Mouse (Mus musculus) kidney, embryonic 15.5 days (tissue): ENCODE data around the gene Igfbp2. TPM values are rescaled to one million over a fixed set of nuclear protein-coding genes. Genes with fewer than 3 reads are reported as not detected.

Experiments
- ATAC-seq: fragments of 200-750 bp; cut with Nextera tagmentation; replicated peaks from 2 replicates; pipeline ENCODE4 v1.8.0; 2017; ENCODE audit warnings: moderate TSS enrichment; ENCODE audit not compliant: low FRiP score
- H3K27ac ChIP-seq: fragments of 300-500 bp; sonication (generic); 2 replicates; pipeline ENCODE4 v1.5.1; 2015; ENCODE audit warnings: mild to moderate bottlenecking, inconsistent platforms
- H3K27me3 ChIP-seq: fragments of 300-500 bp; sonication (generic); 2 replicates; pipeline ENCODE4 v1.6.1; 2015; ENCODE audit warnings: inconsistent platforms
- H3K36me3 ChIP-seq: fragments of 300-500 bp; sonication (generic); 2 replicates; pipeline ENCODE4 v1.6.1; 2015; ENCODE audit warnings: inconsistent platforms
- H3K4me1 ChIP-seq: fragments of 300-500 bp; sonication (generic); 2 replicates; pipeline ENCODE4 v1.6.1; 2015; ENCODE audit warnings: inconsistent platforms
- H3K4me2 ChIP-seq: fragments of 300-500 bp; sonication (generic); 2 replicates; pipeline ENCODE4 v1.6.1; 2015; ENCODE audit warnings: moderate library complexity, mild to moderate bottlenecking, inconsistent platforms
- H3K4me3 ChIP-seq: fragments of 300-500 bp; sonication (generic); replicated peaks from 2 replicates; pipeline ENCODE4 v1.5.1; 2015; ENCODE audit warnings: mild to moderate bottlenecking, inconsistent platforms
- H3K9ac ChIP-seq: fragments of 300-500 bp; sonication (generic); 2 replicates; pipeline ENCODE4 v1.6.1; 2015; ENCODE audit warnings: mild to moderate bottlenecking, inconsistent platforms
- H3K9me3 ChIP-seq: fragments of 300-500 bp; sonication (generic); replicated peaks from 2 replicates; pipeline ENCODE4 v1.6.1; 2016; ENCODE audit warnings: inconsistent platforms
- WGBS: fragments of 180-500 bp; shearing (Covaris S2); methylation state at CpG from one replicate; pipeline ENCODE4 v1.1.7; 2015; ENCODE audit warnings: mixed read lengths; 5-methylcytosine and 5-hydroxymethylcytosine counted together
- polyA plus RNA-seq: library from polyadenylated mRNA; unstranded; fragments of >200 nt; fragmentation: Nextera tagmentation; extraction: Ambion mirVana; gene quantifications from 2 replicates; pipeline ENCODE4 v1.2.1, GENCODE M21; 2015

Igfbp2 gene
- 138 and 150 TPM in 2 replicates for polyA plus RNA-seq

DNA sequence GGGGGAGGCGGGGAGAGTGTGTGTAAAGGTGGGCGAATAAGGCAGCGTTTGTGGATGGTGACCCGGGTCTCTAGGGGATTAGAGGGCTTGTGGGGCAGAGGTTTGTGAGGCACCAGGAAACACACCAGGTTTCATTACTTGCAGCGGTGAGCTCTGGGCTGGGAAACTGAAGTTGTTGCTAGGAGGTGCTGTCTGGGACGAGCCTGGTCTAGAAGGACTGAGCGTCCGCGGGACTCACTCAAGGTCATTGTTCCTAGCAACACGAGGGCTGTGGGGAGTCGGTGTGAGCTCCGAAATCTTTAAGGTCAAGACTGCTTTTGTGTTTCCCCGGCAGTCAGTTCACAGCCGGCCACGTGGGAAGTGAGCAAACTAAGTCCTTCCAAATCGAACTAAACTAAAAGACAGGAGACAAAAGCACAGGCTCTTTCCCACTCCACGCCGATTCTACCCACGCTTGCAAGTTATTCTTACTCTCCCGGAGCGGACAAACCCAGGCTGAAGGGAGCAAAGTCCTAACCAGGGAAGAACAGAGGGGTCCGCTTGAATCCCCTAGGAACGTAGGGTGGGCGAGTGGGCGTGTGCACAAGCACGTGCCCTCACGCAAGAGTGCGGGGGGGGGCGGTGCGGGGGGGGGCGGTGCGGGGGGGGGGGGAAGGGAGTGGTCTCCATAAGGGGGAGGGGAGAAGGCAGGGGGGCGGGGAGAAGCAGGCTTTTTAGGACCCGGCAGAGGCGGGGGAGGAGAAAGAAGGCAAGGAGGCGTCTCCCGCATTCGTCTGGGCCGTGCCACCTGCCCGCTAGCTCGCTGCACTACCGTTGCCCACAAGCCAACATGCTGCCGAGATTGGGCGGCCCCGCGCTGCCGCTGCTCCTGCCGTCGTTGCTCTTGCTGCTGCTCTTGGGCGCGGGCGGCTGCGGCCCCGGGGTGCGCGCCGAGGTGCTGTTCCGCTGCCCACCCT is at the start of gene Igfbp2:
Igfbp2 (plus strand) TSS at position 753 of the 956 bp plus-strand sequence.
- H3K36me3 ChIP-seq = no peaks in the 10 kb centered on the region
- no peaks in the 10 kb centered on the region for H3K27me3 ChIP-seq
- ATAC-seq = peak; percentile 61
- peak within 1 kb of the TSS; percentile 96 for H3K4me2 ChIP-seq
- H3K9me3 ChIP-seq = no peaks in the 10 kb centered on the region
- peak within 1 kb of the TSS; percentile 54 for H3K9ac ChIP-seq
- peak within 1 kb of the TSS; percentile 61 for H3K4me3 ChIP-seq
- WGBS = under 1% methylated on average over 50 of the region's 58 CpGs
- peaks cover 47% of the 10 kb centered on the region for H3K4me1 ChIP-seq
- peak within 1 kb of the TSS; percentile 66 for H3K27ac ChIP-seq

- no peak overlapping the region for H3K27ac ChIP-seq
- 41% methylated on average over 6 of the region's 6 CpGs for WGBS
Measured at GRCm38 (mm10) chr1:72778789-72779188, 45.5 kb upstream of the Igfbp2 start.

GRCm38 (mm10) chr1:72780720-72781119 is 43.6 kb upstream of the Igfbp2 start:
- Histone ChIP-seq H3K4me1 (peaks cover 26% of the 10 kb centered on the region), H3K27ac (no peak overlapping the region), H3K4me2 (no peak overlapping the region), H3K9me3 (no peaks in the 10 kb centered on the region), H3K9ac (no peak overlapping the region), H3K4me3 (no peak overlapping the region), H3K36me3 (no peaks in the 10 kb centered on the region), H3K27me3 (no peaks in the 10 kb centered on the region)
- ATAC-seq = peak; percentile 76
- 23% methylated on average over 7 of the region's 7 CpGs for WGBS

More at GRCm38 (mm10) chr1:72778789-72779188, 45.5 kb upstream of the Igfbp2 start:
- H3K27me3 ChIP-seq = no peaks in the 10 kb centered on the region
- ATAC-seq = no peak
- H3K4me2 ChIP-seq = no peak overlapping the region
- peaks cover 22% of the 10 kb centered on the region for H3K4me1 ChIP-seq
- no peaks in the 10 kb centered on the region for H3K9me3 ChIP-seq
- no peak overlapping the region for H3K4me3 ChIP-seq
- no peak overlapping the region for H3K9ac ChIP-seq
- no peaks in the 10 kb centered on the region for H3K36me3 ChIP-seq

DNA sequence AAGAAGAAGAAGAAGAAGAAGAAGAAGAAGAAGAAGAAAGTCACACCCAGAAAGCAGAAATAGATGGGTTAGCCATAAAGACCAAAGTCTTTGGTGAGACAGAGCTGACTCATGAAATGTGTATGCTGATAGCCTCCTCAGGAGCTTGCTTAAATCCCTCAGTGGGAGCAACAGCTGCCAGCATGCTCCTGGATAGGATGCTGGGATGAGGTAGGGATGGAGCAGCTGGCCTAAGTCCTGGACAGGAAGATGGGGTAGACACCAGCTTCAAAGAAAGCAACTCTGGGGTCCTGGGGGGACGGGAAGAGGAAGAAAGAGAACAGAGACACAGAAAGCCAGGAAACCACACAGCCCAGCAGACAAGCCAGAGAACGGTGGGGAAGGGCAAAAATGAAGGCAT is 41.0 kb upstream of the Igfbp2 start:
- H3K27ac ChIP-seq = no peak overlapping the region
- H3K4me1 ChIP-seq = peaks cover 26% of the 10 kb centered on the region
- 66% methylated on average over 2 of the region's 2 CpGs for WGBS
- no peak overlapping the region for H3K4me3 ChIP-seq
- H3K9me3 ChIP-seq = no peaks in the 10 kb centered on the region
- H3K4me2 ChIP-seq = no peak overlapping the region
- H3K9ac ChIP-seq = no peak overlapping the region
- H3K27me3 ChIP-seq = no peaks in the 10 kb centered on the region
- ATAC-seq = no peak
- H3K36me3 ChIP-seq = no peaks in the 10 kb centered on the region

- Histone ChIP-seq H3K27ac (no peak overlapping the region), H3K27me3 (no peaks in the 10 kb centered on the region), H3K36me3 (no peaks in the 10 kb centered on the region), H3K4me2 (no peak overlapping the region), H3K9ac (no peak overlapping the region), H3K9me3 (no peaks in the 10 kb centered on the region), H3K4me3 (no peak overlapping the region), H3K4me1 (peaks cover 24% of the 10 kb centered on the region)
- WGBS = 11% methylated on average over 7 of the region's 7 CpGs
- no peak for ATAC-seq
Measured at GRCm38 (mm10) chr1:72784018-72784417, 40.3 kb upstream of the Igfbp2 start.

DNA sequence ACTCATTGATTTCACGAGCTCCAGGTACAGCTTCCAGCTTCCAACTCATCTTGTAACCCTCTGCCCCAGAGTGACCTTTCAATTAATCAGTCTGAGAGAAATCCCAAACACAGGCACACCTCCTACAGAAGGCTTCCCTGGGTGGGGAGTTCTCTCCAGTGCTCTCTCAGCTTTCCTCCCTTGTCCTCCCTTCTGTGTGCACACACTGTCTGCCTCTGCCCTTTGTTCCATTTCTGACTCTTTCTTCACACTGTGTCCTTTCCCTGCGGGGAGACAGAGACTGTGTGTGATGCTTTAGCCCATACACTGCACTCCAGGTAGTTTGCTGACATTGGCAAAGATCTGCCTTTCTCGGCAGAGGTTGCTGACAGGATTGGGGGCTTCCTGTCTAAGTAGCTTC is 33.6 kb upstream of the Igfbp2 start:
- H3K4me2 ChIP-seq = no peak overlapping the region
- 29% methylated on average over 3 of the region's 3 CpGs for WGBS
- no peaks in the 10 kb centered on the region for H3K27me3 ChIP-seq
- no peak for ATAC-seq
- H3K27ac ChIP-seq = no peak overlapping the region
- no peaks in the 10 kb centered on the region for H3K36me3 ChIP-seq
- no peak overlapping the region for H3K9ac ChIP-seq
- no peak overlapping the region for H3K4me3 ChIP-seq
- H3K4me1 ChIP-seq = 0 out of 2 replicates have a peak, but pooled peaks cover 5% of the 10 kb centered on the region
- no peaks in the 10 kb centered on the region; the same call in 1 of the 2 replicates for H3K9me3 ChIP-seq

- no peaks in the 10 kb centered on the region for H3K27me3 ChIP-seq
- H3K9ac ChIP-seq = no peak overlapping the region
- H3K9me3 ChIP-seq = no peaks in the 10 kb centered on the region; the same call in 1 of the 2 replicates
- ATAC-seq = no peak
- H3K27ac ChIP-seq = no peak overlapping the region
- H3K4me1 ChIP-seq = 0 out of 2 replicates have a peak, but pooled peaks cover 5% of the 10 kb centered on the region
- H3K4me2 ChIP-seq = no peak overlapping the region
- no peak overlapping the region for H3K4me3 ChIP-seq
- no peaks in the 10 kb centered on the region for H3K36me3 ChIP-seq
Measured at GRCm38 (mm10) chr1:72791743-72792142, 32.6 kb upstream of the Igfbp2 start.

DNA sequence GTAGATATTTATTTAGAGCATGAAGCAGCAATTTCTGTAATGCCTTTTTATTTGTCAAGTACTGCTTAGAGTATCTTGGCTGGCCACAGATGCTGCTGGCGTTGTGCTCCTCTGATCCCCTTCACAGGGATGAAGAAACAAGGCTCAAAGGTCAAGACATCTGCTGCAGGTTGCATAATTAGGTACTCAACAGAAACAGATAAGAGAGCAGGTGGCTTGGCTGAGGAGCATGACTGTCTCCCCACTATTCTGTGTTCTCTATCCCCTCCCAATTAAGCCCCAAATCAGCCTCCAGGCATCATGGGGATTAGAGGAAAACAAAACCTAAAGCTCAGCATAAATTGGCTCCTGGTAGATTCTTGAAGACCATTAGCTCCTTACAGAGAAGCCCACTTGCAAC is 32.0 kb upstream of the Igfbp2 start:
- no peak overlapping the region for H3K4me2 ChIP-seq
- no peaks in the 10 kb centered on the region; the same call in 1 of the 2 replicates for H3K9me3 ChIP-seq
- no peak overlapping the region for H3K27ac ChIP-seq
- no peaks in the 10 kb centered on the region for H3K27me3 ChIP-seq
- no peak overlapping the region for H3K4me3 ChIP-seq
- WGBS = 57% methylated on average over 1 of the region's 1 CpGs
- ATAC-seq = no peak
- no peak overlapping the region for H3K9ac ChIP-seq
- H3K36me3 ChIP-seq = no peaks in the 10 kb centered on the region
- 0 out of 2 replicates have a peak, but pooled peaks cover 5% of the 10 kb centered on the region for H3K4me1 ChIP-seq

- Histone ChIP-seq H3K9ac (no peak overlapping the region), H3K4me1 (0 out of 2 replicates have a peak, but pooled peaks cover 5% of the 10 kb centered on the region), H3K9me3 (no peaks in the 10 kb centered on the region; the same call in 1 of the 2 replicates), H3K36me3 (no peaks in the 10 kb centered on the region), H3K4me2 (no peak overlapping the region), H3K27ac (no peak overlapping the region), H3K4me3 (no peak overlapping the region), H3K27me3 (no peaks in the 10 kb centered on the region)
- ATAC-seq = no peak
Measured at GRCm38 (mm10) chr1:72793230-72793629, 31.1 kb upstream of the Igfbp2 start.

DNA sequence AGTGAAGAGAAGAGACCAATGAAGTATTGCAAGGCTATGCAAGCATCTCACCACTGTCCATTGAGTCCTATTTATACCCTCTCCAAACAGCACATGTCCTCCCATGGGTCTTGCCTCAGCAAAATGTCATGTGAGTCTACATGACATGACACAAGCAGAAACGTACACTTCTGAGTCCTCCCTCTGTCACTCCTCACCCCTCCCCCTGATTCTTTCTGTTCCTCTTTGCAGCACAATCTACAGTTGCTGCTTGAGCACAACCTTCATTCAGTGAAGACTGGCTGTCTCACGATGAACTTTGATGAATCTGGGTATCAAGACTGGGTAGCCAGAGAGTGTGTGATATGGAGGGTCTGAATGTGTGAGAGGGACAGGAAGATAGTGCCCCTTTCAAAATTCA is 28.2 kb upstream of the Igfbp2 start:
- H3K9ac ChIP-seq = no peak overlapping the region
- no peak overlapping the region for H3K4me3 ChIP-seq
- H3K36me3 ChIP-seq = no peaks in the 10 kb centered on the region
- no peaks in the 10 kb centered on the region; the same call in 1 of the 2 replicates for H3K9me3 ChIP-seq
- no peaks in the 10 kb centered on the region for H3K4me1 ChIP-seq
- 80% methylated on average over 2 of the region's 2 CpGs for WGBS
- H3K27ac ChIP-seq = no peak overlapping the region
- H3K4me2 ChIP-seq = no peak overlapping the region
- no peak for ATAC-seq
- H3K27me3 ChIP-seq = no peaks in the 10 kb centered on the region

GRCm38 (mm10) chr1:72797102-72797665 is 27.1 kb upstream of the Igfbp2 start:
- WGBS = 75% methylated on average over 4 of the region's 4 CpGs
- H3K27ac ChIP-seq = no peak overlapping the region
- no peak overlapping the region for H3K4me2 ChIP-seq
- no peaks in the 10 kb centered on the region for H3K4me1 ChIP-seq
- H3K9ac ChIP-seq = no peak overlapping the region
- no peaks in the 10 kb centered on the region for H3K36me3 ChIP-seq
- H3K27me3 ChIP-seq = no peaks in the 10 kb centered on the region
- H3K4me3 ChIP-seq = no peak overlapping the region
- ATAC-seq = no peak
- H3K9me3 ChIP-seq = no peaks in the 10 kb centered on the region; the same call in 1 of the 2 replicates

GRCm38 (mm10) chr1:72798441-72798840 is 25.9 kb upstream of the Igfbp2 start:
- Histone ChIP-seq H3K4me3 (no peak overlapping the region), H3K9me3 (no peaks in the 10 kb centered on the region; the same call in 1 of the 2 replicates), H3K27ac (no peak overlapping the region), H3K4me2 (no peak overlapping the region), H3K27me3 (no peaks in the 10 kb centered on the region), H3K36me3 (no peaks in the 10 kb centered on the region), H3K4me1 (no peaks in the 10 kb centered on the region), H3K9ac (no peak overlapping the region)
- 80% methylated on average over 2 of the region's 2 CpGs for WGBS
- no peak for ATAC-seq
